Mouse (Mus musculus) intestine, postnatal 0 days (tissue): ENCODE data around the gene Higd1c. TPM values are rescaled to one million over a fixed set of nuclear protein-coding genes. Genes with fewer than 3 reads are reported as not detected.
"Not testable (repeated sequence)": the region's sequence is repeated elsewhere in the genome, so short reads cannot be mapped to it uniquely, and the experiment has no call there.

Experiments
- ATAC-seq: fragments of 200-750 bp; cut with Nextera tagmentation; 2 replicates; pipeline ENCODE4 v1.8.0; 2017; ENCODE audit warnings: mild to moderate bottlenecking, moderate TSS enrichment, moderate library complexity
- H3K27ac ChIP-seq: fragments of 300-500 bp; sonication (generic); 2 replicates; pipeline ENCODE4 v1.5.1; 2014; ENCODE audit warnings: mild to moderate bottlenecking, low read depth, low read length, moderate library complexity
- H3K27me3 ChIP-seq: fragments of 300-500 bp; sonication (generic); replicated peaks from 2 replicates; pipeline ENCODE4 v1.6.1; 2014; ENCODE audit warnings: low read length, mixed read lengths; ENCODE audit not compliant: control insufficient read depth, insufficient read depth
- H3K36me3 ChIP-seq: fragments of 300-500 bp; sonication (generic); 2 replicates; pipeline ENCODE4 v1.6.1; 2014; ENCODE audit warnings: mild to moderate bottlenecking, moderate library complexity; ENCODE audit not compliant: control insufficient read depth, insufficient read depth
- H3K4me1 ChIP-seq: fragments of 300-500 bp; sonication (generic); replicated peaks from 2 replicates; pipeline ENCODE4 v1.6.1; 2014; ENCODE audit warnings: antibody characterized with exemption, low read length, mixed read lengths; ENCODE audit not compliant: control insufficient read depth, insufficient read depth
- H3K4me2 ChIP-seq: fragments of 300-500 bp; sonication (generic); replicated peaks from 2 replicates; pipeline ENCODE4 v1.6.1; 2014; ENCODE audit warnings: low read depth, mild to moderate bottlenecking, moderate library complexity
- H3K4me3 ChIP-seq: fragments of 300-500 bp; sonication (generic); 2 replicates; pipeline ENCODE4 v1.5.1; 2014; ENCODE audit warnings: low read depth, low read length
- H3K9ac ChIP-seq: fragments of 300-500 bp; sonication (generic); 2 replicates; pipeline ENCODE4 v1.6.1; 2014; ENCODE audit warnings: mild to moderate bottlenecking, low read depth, low read length
- H3K9me3 ChIP-seq: fragments of 300-500 bp; sonication (generic); 2 replicates; pipeline ENCODE4 v1.6.1; 2016; ENCODE audit warnings: mixed run types; ENCODE audit not compliant: control insufficient read depth
- CTCF ChIP-seq: sonication (generic); IDR thresholded peaks from 2 replicates; pipeline ENCODE4 v1.5.1; 2016; ENCODE audit warnings: low read depth, mild to moderate bottlenecking, control low read depth, antibody characterized with exemption, moderate library complexity
- WGBS: fragments of 180-500 bp; shearing (Covaris S2); extraction: QIAGEN DNeasy Blood & Tissue Kit; methylation state at CpG from one replicate; pipeline ENCODE4 v1.1.7; 2014; 5-methylcytosine and 5-hydroxymethylcytosine counted together
- polyA plus RNA-seq: library from polyadenylated mRNA; unstranded; fragments of >200 nt; fragmentation: Nextera tagmentation; extraction: Ambion mirVana; gene quantifications from 2 replicates; pipeline ENCODE4 v1.2.1, GENCODE M21; 2015

Gene Higd1c
- polyA plus RNA-seq, 1 experiment from 2014 or later = not detected

- Histone ChIP-seq H3K27me3 (no peaks in the 10 kb centered on the region), H3K4me1 (peaks cover 5% of the 10 kb centered on the region; the same call in 1 of the 2 replicates), H3K9me3 (no peaks in the 10 kb centered on the region), H3K9ac (no peak overlapping the region), H3K4me2 (peak overlapping the region; percentile 83), H3K36me3 (no peaks in the 10 kb centered on the region), H3K4me3 (no peak overlapping the region), H3K27ac (no peak overlapping the region)
- ATAC-seq = no peak
- no peak for TF ChIP-seq CTCF
- WGBS = 60% methylated on average over 8 of the region's 8 CpGs
Observed at GRCm38 (mm10) chr15:100419311-100419710, 55.0 kb downstream of the Higd1c start.

- Histone ChIP-seq H3K9me3 (no peaks in the 10 kb centered on the region), H3K4me1 (0 out of 2 replicates have a peak, but pooled peaks cover 5% of the 10 kb centered on the region), H3K9ac (0 out of 2 replicates have a peak overlapping the region, but pooled peaks have one; percentile 23), H3K27ac (peak overlapping the region; percentile 58), H3K36me3 (no peaks in the 10 kb centered on the region), H3K27me3 (no peaks in the 10 kb centered on the region), H3K4me2 (peak overlapping the region; percentile 83), H3K4me3 (no peak overlapping the region)
- no peak for TF ChIP-seq CTCF
- no peak for ATAC-seq
- 47% methylated on average over 9 of the region's 9 CpGs for WGBS
Observed at GRCm38 (mm10) chr15:100419901-100420745, 55.8 kb downstream of the Higd1c start.

- ATAC-seq = no peak
- no peaks in the 10 kb centered on the region for H3K4me1 ChIP-seq
- no peaks in the 10 kb centered on the region for H3K27me3 ChIP-seq
- TF ChIP-seq CTCF = no peak
- no peaks in the 10 kb centered on the region for H3K9me3 ChIP-seq
- peak overlapping the region; percentile 17; the same call in 1 of the 2 replicates for H3K9ac ChIP-seq
- H3K36me3 ChIP-seq = no peaks in the 10 kb centered on the region
- peak overlapping the region; percentile 91 for H3K27ac ChIP-seq
- H3K4me3 ChIP-seq = peak overlapping the region; percentile 85
- peak overlapping the region; percentile 83 for H3K4me2 ChIP-seq
- WGBS = 13% methylated on average over 8 of the region's 8 CpGs
Observed at GRCm38 (mm10) chr15:100421059-100421757, 56.9 kb downstream of the Higd1c start.

GRCm38 (mm10) chr15:100421758-100422197 is 57.4 kb downstream of the Higd1c start, which contains the start of gene Gm5475:
Gm5475 (plus strand) TSS chr15:100422147.
- peak within 1 kb of the TSS; percentile 83 for H3K4me2 ChIP-seq
- ATAC-seq, H3K9me3 ChIP-seq, H3K4me1 ChIP-seq, H3K27me3 ChIP-seq, H3K36me3 ChIP-seq: not testable (repeated sequence)
- H3K9ac ChIP-seq = peak within 1 kb of the TSS; percentile 95
- H3K27ac ChIP-seq = peak within 1 kb of the TSS; percentile 91
- 21% methylated on average over 3 of the region's 3 CpGs for WGBS
- H3K4me3 ChIP-seq = peak within 1 kb of the TSS; percentile 85

GRCm38 (mm10) chr15:100422476-100422875 is 58.1 kb downstream of the Higd1c start:
- Histone ChIP-seq H3K36me3 (no peaks in the 10 kb centered on the region), H3K9ac (peak overlapping the region; percentile 95), H3K4me2 (peak overlapping the region; percentile 83), H3K4me3 (peak overlapping the region; percentile 85), H3K27ac (peak overlapping the region; percentile 91), H3K27me3 (no peaks in the 10 kb centered on the region), H3K4me1 (no peaks in the 10 kb centered on the region), H3K9me3 (no peaks in the 10 kb centered on the region)
- no peak for TF ChIP-seq CTCF
- ATAC-seq = peak; percentile 23
- WGBS = under 1% methylated on average over 33 of the region's 44 CpGs
